Mouse (Mus musculus): ENCODE measurements at regions not wholly inside any gene's neighbourhood (a gene's known extent, or its start where the extent isn't known, plus 50 kb on each side); places are given as distances from the start of the nearest gene placed in this dataset.
A peak's percentile ranks its signal among the peaks of the same experiment; 100 is the strongest.

DNA sequence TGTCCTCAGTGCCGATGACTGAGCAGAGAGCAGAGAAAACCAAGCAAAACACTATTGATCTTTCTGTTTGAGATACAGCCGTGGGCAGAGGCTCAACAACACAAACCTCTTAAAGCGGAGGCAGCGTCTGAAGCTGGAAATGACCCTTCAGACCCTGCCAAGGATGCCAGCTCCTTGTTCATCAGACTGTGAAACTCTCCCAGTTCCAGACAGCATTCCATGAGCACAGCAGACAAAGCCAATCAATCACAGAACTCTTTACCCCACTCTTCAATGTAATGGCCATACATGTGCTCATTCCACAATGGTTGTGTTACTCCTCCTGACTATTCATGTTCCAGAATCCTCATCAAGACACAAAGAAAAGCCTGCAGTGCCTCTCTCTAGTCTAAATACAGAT, 73.5 kb downstream of the Tmem114 start:
- no peak for DNase-seq (ENCODE audit: low spot score)

DNA sequence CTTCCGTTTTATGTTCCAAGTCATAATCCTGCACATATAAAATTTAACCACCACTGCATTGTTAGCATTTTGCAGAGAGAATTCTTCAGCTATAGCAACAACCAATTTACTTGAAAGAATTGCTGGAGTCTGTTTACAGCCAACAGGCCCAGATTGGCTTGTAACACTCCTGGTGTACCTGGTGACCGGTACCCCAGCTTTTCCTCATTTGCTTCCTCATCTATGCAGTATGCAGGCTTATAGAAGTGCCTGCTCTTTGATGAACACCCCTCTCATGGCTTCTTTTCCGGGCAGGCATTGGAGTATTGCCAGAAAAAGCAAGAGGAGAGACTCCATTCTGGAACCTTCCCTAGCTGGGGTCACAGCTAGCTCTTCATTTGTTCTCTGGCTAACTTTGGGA, 75.8 kb downstream of the Tmem114 start:
- no peak for DNase-seq (ENCODE audit: low spot score)

DNA sequence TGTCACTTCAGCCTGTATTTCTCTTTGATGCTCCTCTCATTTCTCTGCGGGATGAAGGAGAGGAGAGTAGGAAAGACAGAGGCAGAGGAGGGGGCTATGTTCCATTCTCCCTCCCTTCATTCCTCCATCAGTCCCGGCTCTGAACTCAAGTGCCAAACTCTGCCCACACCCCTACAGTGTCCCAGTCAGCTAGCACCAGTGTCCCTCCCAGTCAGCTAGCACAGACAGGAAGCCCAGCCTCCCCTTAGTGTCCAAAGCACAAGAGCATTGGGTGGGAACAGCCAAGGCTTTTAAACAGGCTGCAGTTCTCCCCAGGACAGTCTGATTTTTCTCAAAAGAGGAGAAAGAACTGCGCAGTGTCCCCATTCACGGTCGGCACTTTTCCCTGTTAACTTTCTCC, 76.3 kb downstream of the Tmem114 start:
- DNase-seq (ENCODE audit: low spot score), result no peak

DNA sequence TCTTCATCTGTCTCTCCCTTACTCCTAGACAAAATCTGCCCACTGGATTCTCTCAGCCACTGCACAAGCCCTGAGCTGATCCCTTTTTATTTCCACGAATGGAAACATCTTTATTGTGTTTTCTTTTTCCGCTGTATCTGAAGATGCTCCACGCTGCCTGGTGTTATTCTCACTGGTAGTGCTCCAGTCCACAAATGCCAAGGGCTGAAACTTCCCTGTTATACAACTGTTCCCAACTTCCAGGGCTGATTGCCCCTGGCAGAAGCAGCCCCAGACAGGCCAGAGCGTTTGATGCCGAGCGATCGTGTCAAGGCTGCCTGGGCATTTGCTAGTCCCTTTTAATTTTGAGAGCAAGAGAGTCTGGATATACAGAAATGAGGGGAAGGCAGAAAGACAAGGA, 79.7 kb downstream of the Tmem114 start:
- DNase-seq (ENCODE audit: low spot score), result no peak

DNA sequence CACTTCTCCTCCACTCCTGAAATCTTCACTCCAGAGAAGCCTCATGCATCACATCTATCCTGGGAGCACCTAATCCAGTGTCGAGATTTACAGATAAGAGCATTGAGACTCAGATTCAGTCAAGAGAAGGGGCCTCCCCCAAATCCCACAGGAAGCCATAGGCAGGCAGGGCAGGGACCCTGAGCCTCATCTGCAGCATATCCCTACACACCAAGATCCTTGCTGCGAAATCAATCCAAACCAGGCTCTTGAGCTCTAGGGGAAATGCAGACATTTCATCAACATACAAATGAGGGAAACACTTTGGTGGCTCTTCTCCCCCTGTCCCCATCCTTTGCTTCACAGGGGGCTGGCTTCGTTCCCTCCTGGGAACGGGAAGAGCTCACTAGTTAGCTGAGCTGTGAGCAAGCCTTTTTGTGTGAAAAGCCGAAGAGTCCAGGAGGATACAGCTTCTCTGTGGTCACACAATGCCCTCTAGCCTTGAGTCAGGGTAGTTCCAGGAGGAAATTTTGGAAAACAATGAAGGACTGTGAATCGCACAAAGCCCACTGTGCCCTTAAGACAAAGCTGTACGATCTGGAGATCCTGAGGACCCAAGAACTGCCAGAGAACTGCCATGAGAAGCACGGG, 91.7 kb downstream of the Tmem114 start:
- peak; percentile 27 for DNase-seq (ENCODE audit: low spot score)

DNA sequence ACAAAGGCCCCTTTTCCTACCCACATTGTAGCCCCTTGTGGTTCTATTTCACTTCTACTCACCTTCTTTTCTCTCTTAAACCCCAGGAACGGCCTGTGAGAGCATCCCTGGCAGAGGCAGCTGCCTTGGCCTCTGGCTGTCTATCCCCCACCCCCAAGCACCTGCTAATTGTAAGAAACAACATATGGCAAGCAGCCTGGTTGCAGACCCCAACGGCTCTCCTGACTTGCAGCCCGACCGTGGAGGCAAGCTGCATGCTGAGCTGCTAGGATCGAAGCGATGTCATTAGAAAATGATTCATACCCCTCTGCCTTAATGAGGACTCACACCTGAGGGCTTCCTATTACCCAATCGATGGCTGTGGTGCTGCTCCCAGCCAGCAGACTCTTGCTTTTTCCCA, 112.9 kb downstream of the Tmem114 start:
- no peak for DNase-seq (ENCODE audit: low spot score)

DNA sequence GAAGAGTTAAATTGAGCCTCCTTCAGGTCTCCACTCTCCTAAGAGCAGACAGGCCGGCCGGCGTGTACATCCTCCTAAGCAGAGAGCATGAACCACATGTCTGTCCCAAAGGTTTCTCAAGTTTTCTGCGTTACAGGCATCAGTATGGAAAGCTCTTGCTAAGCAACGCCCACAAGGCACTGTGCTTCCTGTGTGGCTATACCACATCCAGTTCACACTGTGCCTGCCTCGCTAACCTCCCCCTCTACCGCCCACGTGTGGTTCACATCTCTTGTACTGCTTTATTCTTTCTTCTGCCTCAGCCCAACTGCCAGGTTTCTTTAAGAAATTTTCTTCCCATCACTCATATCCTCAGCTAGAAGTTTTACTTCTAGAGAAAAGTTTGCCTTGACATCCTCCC, 118.5 kb downstream of the Tmem114 start:
- peak; percentile 30 for DNase-seq (ENCODE audit: low spot score)
